Mouse (Mus musculus): ENCODE data around the gene Pld5. TPM values are rescaled to one million over a fixed set of nuclear protein-coding genes. Genes with fewer than 3 reads are reported as not detected.

The Pld5 gene
- polyA plus RNA-seq, 1 experiment from 2014 or later, result 0.13 TPM

- Histone ChIP-seq H3K27me3 (ENCODE audit: low read depth, poor library complexity, severe bottlenecking) (no peaks in the 10 kb centered on the region), H3K4me1 (no peaks in the 10 kb centered on the region), H3K4me3 (no peak overlapping the region), H3K9me3 (replicated peaks) (no peaks in the 10 kb centered on the region), H3K27ac (no peak overlapping the region), H3K36me3 (no peaks in the 10 kb centered on the region)
- 88% methylated on average over 5 of the region's 5 CpGs for WGBS
- no peak for DNase-seq (ENCODE audit: low spot score)
Observed at GRCm38 (mm10) chr1:175967004-175967745, 307.9 kb downstream of the Pld5 start.

GRCm38 (mm10) chr1:175961786-175962185 is 313.3 kb downstream of the Pld5 start:
- no peaks in the 10 kb centered on the region for H3K4me1 ChIP-seq
- no peaks in the 10 kb centered on the region for H3K9me3 ChIP-seq (replicated peaks)
- H3K27ac ChIP-seq, result no peak overlapping the region
- H3K27me3 ChIP-seq (ENCODE audit: low read depth, poor library complexity, severe bottlenecking), result no peaks in the 10 kb centered on the region
- H3K36me3 ChIP-seq, result no peaks in the 10 kb centered on the region
- H3K4me3 ChIP-seq, result no peak overlapping the region
- 91% methylated on average over 2 of the region's 2 CpGs for WGBS
- DNase-seq (ENCODE audit: low spot score), result no peak

GRCm38 (mm10) chr1:175950851-175951250 is 324.3 kb downstream of the Pld5 start:
- no peak overlapping the region for H3K27ac ChIP-seq
- DNase-seq (ENCODE audit: low spot score), result no peak
- no peaks in the 10 kb centered on the region for H3K36me3 ChIP-seq
- WGBS, result 88% methylated on average over 2 of the region's 2 CpGs
- H3K4me3 ChIP-seq, result no peak overlapping the region
- no peaks in the 10 kb centered on the region for H3K27me3 ChIP-seq (ENCODE audit: low read depth, poor library complexity, severe bottlenecking)
- no peaks in the 10 kb centered on the region for H3K9me3 ChIP-seq (replicated peaks)
- H3K4me1 ChIP-seq, result peaks cover 7% of the 10 kb centered on the region

- no peaks in the 10 kb centered on the region for H3K9me3 ChIP-seq (replicated peaks)
- no peaks in the 10 kb centered on the region for H3K36me3 ChIP-seq
- H3K27ac ChIP-seq, result no peak overlapping the region
- H3K4me3 ChIP-seq, result no peak overlapping the region
- DNase-seq (ENCODE audit: low spot score), result no peak
- peaks cover 7% of the 10 kb centered on the region for H3K4me1 ChIP-seq
- 58% methylated on average over 3 of the region's 3 CpGs for WGBS
- H3K27me3 ChIP-seq (ENCODE audit: low read depth, poor library complexity, severe bottlenecking), result no peaks in the 10 kb centered on the region
Observed at GRCm38 (mm10) chr1:175950421-175950820, 324.7 kb downstream of the Pld5 start.

GRCm38 (mm10) chr1:175946718-175947315 is 328.3 kb downstream of the Pld5 start:
- Histone ChIP-seq H3K9me3 (replicated peaks) (no peaks in the 10 kb centered on the region), H3K27ac (no peak overlapping the region), H3K27me3 (ENCODE audit: low read depth, poor library complexity, severe bottlenecking) (no peaks in the 10 kb centered on the region), H3K4me3 (no peak overlapping the region), H3K4me1 (peaks cover 7% of the 10 kb centered on the region), H3K36me3 (no peaks in the 10 kb centered on the region)
- 87% methylated on average over 4 of the region's 4 CpGs for WGBS
- DNase-seq (ENCODE audit: low spot score), result no peak

DNA sequence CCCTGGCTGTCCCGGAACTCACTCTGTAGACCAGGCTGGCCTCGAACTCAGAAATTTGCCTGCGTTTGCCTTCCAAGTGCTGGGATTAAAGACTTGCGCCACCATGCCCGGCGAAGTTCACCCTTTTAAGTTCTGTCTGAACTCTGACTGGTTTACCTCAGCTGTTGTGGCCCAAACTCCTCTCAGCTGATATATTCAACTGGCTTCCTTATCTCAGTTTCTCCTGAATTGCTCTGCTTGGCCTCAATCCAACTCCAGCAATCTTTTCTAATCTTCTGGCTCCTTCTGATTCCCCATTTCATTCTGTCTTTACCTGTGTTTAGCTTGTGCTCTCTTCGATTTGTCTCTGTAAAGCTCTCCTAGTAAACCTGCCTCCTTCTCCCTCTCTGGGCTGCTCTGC is 331.9 kb downstream of the Pld5 start:
- Histone ChIP-seq H3K27ac (no peak overlapping the region), H3K4me3 (no peak overlapping the region), H3K4me1 (no peaks in the 10 kb centered on the region), H3K36me3 (no peaks in the 10 kb centered on the region), H3K27me3 (ENCODE audit: low read depth, poor library complexity, severe bottlenecking) (no peaks in the 10 kb centered on the region), H3K9me3 (replicated peaks) (no peaks in the 10 kb centered on the region)
- DNase-seq (ENCODE audit: low spot score), result no peak
- 93% methylated on average over 7 of the region's 7 CpGs for WGBS

- H3K27me3 ChIP-seq (ENCODE audit: low read depth, poor library complexity, severe bottlenecking), result no peaks in the 10 kb centered on the region
- no peaks in the 10 kb centered on the region for H3K9me3 ChIP-seq (replicated peaks)
- DNase-seq (ENCODE audit: low spot score), result no peak
- no peaks in the 10 kb centered on the region for H3K36me3 ChIP-seq
- no peaks in the 10 kb centered on the region for H3K4me1 ChIP-seq
- 86% methylated on average over 3 of the region's 3 CpGs for WGBS
- H3K27ac ChIP-seq, result no peak overlapping the region
- no peak overlapping the region for H3K4me3 ChIP-seq
Observed at GRCm38 (mm10) chr1:175938731-175939130, 336.4 kb downstream of the Pld5 start.

DNA sequence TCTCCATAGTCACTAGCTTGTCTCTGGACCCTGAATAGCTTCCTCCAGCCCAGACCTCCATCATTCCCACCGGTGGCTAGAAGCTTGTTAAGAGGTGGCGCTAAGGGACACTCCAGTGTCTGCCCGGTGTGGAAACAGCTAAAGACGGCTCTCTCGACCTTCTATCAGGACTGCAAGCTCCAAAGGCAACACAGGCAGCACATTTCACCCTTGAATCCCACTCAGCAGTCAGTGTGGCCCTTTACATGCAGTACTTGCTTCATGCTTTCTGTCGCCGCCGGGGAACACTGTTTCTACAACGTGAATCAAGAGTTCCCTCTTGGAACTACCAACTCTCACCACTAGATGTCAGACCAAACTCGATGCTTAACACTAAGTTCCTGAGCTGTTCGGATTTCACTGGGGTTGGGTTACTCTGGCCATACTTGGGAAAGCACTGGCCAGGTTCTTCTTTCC is 338.8 kb downstream of the Pld5 start:
- Histone ChIP-seq H3K27me3 (ENCODE audit: low read depth, poor library complexity, severe bottlenecking) (no peaks in the 10 kb centered on the region), H3K36me3 (no peaks in the 10 kb centered on the region), H3K4me1 (no peaks in the 10 kb centered on the region), H3K4me3 (peak overlapping the region; percentile 34), H3K27ac (no peak overlapping the region), H3K9me3 (replicated peaks) (no peaks in the 10 kb centered on the region)
- DNase-seq (ENCODE audit: low spot score), result peak; percentile 63
- 14% methylated on average over 11 of the region's 11 CpGs for WGBS

DNA sequence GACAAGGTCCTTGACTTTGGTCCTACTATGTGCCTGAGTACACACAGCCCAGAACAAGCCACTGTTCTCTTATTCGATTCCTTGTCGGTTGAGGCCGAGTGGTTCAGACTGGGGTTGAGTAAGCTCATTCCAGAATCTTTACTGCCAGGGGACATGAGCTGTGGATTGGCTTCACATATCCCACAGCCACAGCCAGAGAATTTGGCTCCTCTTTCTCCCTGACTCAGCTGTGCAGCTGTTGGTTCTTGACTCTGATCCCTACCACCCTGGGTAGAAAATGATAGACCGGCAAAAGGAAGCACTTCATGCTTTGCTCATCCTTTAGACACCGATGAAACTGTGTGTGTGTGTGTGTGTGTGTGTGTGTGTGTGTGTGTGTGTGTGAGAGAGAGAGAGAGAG is 343.7 kb downstream of the Pld5 start:
- H3K9me3 ChIP-seq (replicated peaks), result no peaks in the 10 kb centered on the region
- no peaks in the 10 kb centered on the region for H3K36me3 ChIP-seq
- no peak overlapping the region for H3K27ac ChIP-seq
- 92% methylated on average over 5 of the region's 5 CpGs for WGBS
- H3K4me1 ChIP-seq, result no peaks in the 10 kb centered on the region
- no peak overlapping the region for H3K4me3 ChIP-seq
- no peaks in the 10 kb centered on the region for H3K27me3 ChIP-seq (ENCODE audit: low read depth, poor library complexity, severe bottlenecking)
- DNase-seq (ENCODE audit: low spot score), result no peak

DNA sequence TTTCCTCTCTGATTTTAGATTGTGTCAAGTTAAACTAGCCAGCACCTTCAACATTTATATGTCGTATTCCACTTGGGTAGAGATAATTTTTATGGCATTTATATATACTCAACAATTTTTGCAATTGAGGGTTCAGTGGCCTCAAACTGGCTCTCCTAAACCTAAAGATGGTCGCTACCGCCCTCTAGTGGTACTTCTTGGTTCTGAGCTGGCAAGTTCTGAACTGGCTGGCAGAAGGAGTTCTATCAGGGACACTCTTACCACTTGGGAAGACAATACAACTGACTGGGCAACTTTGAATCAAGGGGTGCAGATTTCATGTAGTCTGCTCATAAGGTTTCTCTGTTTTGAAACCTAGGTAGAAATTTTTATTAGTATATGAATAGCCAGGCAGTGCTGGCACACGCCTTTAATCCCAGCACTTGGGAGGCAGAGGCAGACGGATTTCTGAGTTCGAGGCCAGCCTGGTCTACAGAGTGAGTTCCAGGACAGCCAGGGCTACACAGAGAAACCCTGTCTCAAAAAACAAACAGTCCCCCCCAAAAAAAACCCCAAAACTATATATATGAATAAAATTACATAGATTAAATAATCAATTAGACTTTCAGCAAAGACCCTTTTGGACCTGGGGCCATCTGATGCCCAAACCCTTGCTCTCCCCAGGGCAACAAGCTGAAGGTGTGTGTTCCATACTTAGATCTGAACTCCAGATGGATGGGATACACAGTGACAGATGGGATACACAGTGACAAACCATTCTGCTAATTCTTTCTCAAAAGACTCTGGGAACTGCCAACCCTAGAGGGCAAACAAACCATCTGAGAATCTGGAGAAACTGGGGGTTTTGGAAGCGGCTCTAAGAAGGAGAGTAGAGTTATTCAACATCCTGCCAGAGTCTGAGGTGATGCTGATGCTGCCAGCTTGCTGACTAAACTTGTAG is 351.0 kb downstream of the Pld5 start:
- Histone ChIP-seq H3K9me3 (replicated peaks) (no peaks in the 10 kb centered on the region), H3K27ac (no peak overlapping the region), H3K4me1 (no peaks in the 10 kb centered on the region), H3K27me3 (ENCODE audit: low read depth, poor library complexity, severe bottlenecking) (no peaks in the 10 kb centered on the region), H3K36me3 (no peaks in the 10 kb centered on the region), H3K4me3 (no peak overlapping the region)
- peak; percentile 70 for DNase-seq (ENCODE audit: low spot score)
- 55% methylated on average over 7 of the region's 7 CpGs for WGBS

GRCm38 (mm10) chr1:175921091-175921490 is 354.0 kb downstream of the Pld5 start:
- DNase-seq (ENCODE audit: low spot score), result no peak
- no peaks in the 10 kb centered on the region for H3K27me3 ChIP-seq (ENCODE audit: low read depth, poor library complexity, severe bottlenecking)
- H3K9me3 ChIP-seq (replicated peaks), result no peaks in the 10 kb centered on the region
- no peak overlapping the region for H3K27ac ChIP-seq
- H3K4me3 ChIP-seq, result no peak overlapping the region
- 93% methylated on average over 8 of the region's 8 CpGs for WGBS
- H3K4me1 ChIP-seq, result no peaks in the 10 kb centered on the region
- no peaks in the 10 kb centered on the region for H3K36me3 ChIP-seq

GRCm38 (mm10) chr1:175920029-175920428 is 355.1 kb downstream of the Pld5 start, which contains the start of gene Gm38100:
Gm38100 (plus strand) TSS chr1:175920329.
- H3K27me3 ChIP-seq (ENCODE audit: low read depth, poor library complexity, severe bottlenecking), result no peaks in the 10 kb centered on the region
- H3K4me3 ChIP-seq, result no peak within 1 kb of the TSS
- no peak within 1 kb of the TSS for H3K27ac ChIP-seq
- no peaks in the 10 kb centered on the region for H3K36me3 ChIP-seq
- WGBS, result 92% methylated on average over 9 of the region's 9 CpGs
- DNase-seq (ENCODE audit: low spot score), result no peak
- H3K4me1 ChIP-seq, result no peaks in the 10 kb centered on the region
- no peaks in the 10 kb centered on the region for H3K9me3 ChIP-seq (replicated peaks)
